Mouse (Mus musculus): ENCODE results near the gene Cs.

- no peak for TF ChIP-seq CTCF (IDR thresholded peaks at IDR 0.05; ENCODE audit: low read depth)
- no peak for TF ChIP-seq EP300 (IDR thresholded peaks at IDR 0.05; ENCODE audit: low read depth)
Observed at GRCm38 (mm10) chr10:128367899-128368401, 30.4 kb downstream of the Cs start.
